Mouse (Mus musculus): ENCODE results near the gene Ruvbl1.

Ruvbl1 gene

DNA sequence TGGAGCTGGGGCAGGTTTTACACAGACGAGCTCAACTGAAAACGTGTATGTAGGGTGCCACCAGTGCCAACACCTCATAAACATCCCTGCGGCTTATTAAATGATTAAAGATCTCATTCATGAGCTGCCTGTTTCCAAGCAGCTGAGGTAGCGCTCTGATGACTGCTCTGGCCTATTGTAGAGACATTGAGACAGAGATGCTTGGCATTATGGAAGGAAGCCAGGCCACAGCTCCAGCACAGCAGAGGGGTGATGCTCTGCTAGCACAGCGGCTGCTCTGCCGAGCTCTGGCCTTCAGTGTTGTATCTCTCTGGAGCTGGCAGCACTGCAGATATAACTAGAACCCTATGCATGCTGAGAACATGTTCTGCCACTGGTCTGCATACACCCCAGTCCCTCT is 28.5 kb downstream of the Ruvbl1 start:
- in situ Hi-C loops (cut with MboI), result no loop called here

GRCm38 (mm10) chr6:88499481-88500404 is 34.5 kb downstream of the Ruvbl1 start:
- in situ Hi-C loops (cut with MboI), result loop anchor here (10.0 kb wide), 1 partner anchor 305 kb away; the partner anchor contains the start of gene Gata2

DNA sequence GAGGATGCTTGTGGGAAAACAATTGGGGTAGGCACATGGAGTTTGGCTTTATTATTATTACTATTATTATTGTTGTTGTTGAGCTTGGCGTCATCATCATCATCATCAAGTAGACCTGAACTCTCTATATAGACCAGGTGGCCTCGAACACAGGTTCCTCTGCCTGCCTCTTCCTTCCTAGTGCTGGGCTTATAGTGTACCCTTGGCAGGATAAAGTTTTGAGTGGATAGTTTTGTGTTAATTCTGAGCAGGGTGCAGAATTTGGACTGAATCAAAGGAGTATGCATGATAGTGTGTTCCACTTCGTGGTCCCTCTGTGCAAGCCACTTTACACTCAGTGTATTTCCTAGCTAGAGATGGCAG is 35.2 kb downstream of the Ruvbl1 start:
- in situ Hi-C loops (cut with MboI), result loop anchor here (10.0 kb wide), 1 partner anchor 306 kb away; the partner anchor contains the start of gene Gata2

- in situ Hi-C loops (cut with MboI), result loop anchor here (10.0 kb wide), 1 partner anchor 307 kb away; the partner anchor contains the start of gene Gata2
These were observed 37.1 kb downstream of the Ruvbl1 start for GRCm38 (mm10) chr6:88502030-88502970.

DNA sequence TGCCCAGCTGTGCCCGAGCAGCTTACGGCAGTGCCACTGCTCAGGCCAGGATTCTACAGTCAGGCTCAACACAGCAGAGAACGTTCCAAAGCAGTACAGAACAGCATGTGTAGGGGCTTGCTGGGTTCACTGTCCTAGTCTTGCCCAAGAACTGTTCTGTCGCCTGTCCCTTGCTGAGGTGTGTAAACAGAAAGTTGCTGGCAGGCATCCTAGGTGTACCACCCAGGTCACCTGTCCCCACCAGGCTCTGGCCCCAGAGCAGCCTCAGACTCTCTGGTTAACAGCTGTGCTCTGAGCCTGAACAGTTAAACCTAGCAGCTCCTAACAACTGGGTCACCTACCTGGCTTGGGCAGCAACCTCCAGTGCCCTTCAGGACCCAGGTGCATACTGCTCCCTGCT is 37.8 kb downstream of the Ruvbl1 start:
- in situ Hi-C loops (cut with MboI), result loop anchor here (10.0 kb wide), 1 partner anchor 308 kb away; the partner anchor contains the start of gene Gata2

- in situ Hi-C loops (cut with MboI), result no loop called here
These were observed 48.8 kb downstream of the Ruvbl1 start for GRCm38 (mm10) chr6:88513984-88514383.

- in situ Hi-C loops (cut with MboI), result no loop called here
These were observed 49.3 kb downstream of the Ruvbl1 start for GRCm38 (mm10) chr6:88514546-88514945.

DNA sequence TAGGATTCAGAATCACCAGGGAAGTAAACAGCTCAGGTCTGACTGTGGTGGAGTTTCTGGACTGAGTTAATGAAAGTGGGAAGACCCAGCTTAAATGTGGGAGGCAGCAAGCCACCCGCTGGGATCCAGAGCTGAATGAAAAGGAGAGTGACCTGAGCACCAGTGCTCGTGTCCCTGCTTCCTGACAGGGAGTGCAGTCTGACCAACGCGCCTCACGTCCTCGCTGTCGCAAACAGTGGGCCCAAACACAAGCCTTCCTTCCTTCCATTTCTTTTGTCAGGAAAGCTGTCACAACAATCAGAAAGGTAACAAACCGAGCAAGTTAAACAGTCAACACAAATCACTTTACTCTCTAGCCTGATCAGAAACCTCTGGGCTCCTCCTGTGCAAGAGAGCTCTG is 50.8 kb downstream of the Ruvbl1 start:
- in situ Hi-C loops (cut with MboI), result no loop called here

DNA sequence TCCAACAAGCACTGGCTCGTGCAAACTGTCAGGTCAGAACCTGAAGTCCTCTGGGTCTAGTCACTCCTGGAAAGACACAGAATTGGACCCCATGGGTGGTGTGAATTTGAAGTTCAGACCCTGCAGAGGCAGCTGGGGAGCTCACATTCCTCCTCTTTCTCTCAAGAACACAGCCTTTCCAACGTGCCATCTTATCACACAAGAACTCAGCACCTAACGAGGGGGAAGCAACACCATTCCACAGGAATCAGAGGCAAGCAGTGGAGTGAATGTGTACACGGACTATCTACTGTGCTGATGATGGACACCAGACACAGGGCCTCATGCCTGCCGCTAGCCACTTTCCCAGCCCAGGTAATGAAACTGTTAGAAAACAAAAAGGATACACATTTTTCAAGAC is 51.5 kb downstream of the Ruvbl1 start:
- in situ Hi-C loops (cut with MboI), result no loop called here

DNA sequence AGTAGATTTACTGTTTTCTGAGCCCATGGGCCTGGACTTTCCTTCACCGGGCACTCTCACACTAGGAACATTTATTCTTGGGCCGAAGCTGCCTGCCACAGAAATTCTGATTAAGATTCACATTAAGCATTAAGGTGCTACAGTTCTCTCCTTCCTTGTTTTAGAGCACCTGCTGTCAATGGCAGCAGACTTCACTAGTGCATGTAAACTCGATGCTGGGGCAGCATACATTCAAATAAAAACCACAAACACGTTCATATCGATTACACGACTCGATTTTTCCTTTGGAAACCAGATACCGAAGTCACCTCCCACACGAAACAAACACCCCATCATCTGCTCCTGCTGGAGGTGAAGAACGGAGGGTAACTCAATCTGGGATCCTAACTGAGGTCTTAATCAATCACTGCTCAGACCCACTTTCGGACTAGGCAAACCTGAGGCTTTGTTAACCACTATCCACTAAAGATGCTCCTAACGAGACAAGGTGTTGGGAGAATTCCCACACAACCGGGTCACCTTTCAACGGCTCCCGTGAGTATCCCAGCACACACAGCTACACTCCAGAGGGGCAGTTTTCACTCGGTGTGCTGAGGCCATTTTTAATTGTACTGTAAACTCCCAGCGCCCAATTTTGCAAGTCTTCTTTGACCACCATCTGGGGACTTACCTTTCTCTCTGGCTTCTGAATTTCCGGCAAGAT is 52.6 kb downstream of the Ruvbl1 start:
- in situ Hi-C loops (cut with MboI), result no loop called here

DNA sequence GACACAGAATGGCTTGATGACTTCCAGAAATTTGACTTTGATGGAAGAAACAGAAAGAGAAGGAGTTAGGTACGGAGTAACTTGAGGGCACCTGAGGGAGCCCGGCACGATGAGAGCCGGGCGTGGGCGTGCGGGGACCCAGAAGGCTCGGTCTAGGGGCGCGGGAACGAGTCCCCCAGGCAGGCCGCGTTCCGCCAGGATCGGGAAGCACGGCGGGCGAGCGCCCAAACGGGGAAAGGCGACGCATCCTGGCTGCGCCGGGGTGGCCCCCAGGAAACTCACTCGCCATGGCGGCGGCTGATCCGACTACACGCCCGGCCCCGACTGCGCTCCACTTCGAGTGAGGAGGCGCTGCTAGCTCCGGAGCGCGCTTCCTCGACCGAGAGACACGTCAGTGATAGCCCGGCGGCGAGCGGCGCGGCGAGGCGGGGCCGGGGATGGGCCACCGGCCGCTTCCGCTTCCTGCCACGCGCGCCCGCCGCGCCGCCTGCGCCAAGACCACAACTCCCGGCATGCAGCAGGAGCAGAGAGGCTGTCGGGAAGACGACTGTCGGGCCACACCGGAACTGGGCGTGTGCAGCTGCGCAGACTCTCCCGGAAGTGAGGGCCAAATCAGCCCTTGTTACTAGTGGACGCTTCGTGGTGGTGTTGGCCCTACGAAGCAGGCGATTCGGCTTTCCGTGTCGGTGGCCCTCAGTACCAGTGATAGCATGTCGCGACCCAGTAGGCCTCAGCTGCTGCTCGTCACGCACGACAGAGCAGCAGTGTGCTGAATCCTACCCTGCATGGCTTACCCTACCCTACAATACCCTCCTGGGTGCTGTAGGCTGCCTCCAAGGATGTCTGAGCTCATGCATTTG is 53.4 kb downstream of the Ruvbl1 start, which contains the start of gene Sec61a1:
Gene Sec61a1, minus strand, starts transcription at position 502 of the 860 bp plus-strand sequence.
- in situ Hi-C loops (cut with MboI), result no loop called here

DNA sequence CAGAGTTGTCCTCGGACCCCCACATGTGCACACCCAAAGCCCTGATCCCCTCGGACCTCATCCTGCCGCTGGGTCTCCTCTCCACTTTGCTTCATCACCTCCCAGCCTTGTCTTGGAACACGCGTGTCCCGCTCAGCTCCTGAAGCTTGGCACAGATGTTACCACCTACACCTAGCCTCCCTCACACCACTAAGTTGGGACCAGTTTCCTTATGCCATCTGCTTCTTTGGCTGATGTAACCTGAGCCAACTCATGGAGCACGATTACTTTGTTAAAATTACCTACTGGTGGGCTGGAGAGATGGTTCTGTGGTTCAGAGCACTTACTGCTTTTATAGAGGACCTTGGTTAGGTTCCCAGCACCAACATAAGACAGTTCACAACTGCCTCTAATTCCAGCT is 56.6 kb downstream of the Ruvbl1 start:
- in situ Hi-C loops (cut with MboI), result no loop called here

DNA sequence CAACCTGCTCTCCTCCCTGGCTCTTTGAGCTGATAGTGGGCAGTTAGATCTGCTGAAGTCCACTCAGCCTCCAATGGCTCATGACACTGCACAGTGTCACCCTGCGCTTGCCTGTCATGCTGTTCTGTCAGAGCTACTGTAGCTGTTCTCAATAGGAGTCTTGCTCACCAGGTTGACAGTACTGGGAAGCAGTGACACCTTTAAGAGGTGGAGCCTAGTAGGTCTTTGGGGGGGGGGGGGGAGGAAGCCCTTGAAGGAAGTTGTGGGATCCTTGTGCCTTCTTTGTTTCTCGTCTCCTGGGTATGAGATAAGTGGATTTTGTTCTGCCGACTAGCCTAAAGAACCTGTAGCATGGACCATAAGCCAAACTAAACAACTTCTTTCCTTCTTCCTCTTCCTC is 57.4 kb downstream of the Ruvbl1 start:
- in situ Hi-C loops (cut with MboI), result no loop called here

- in situ Hi-C loops (cut with MboI), result no loop called here
These were observed 57.8 kb downstream of the Ruvbl1 start for GRCm38 (mm10) chr6:88523043-88523442.

DNA sequence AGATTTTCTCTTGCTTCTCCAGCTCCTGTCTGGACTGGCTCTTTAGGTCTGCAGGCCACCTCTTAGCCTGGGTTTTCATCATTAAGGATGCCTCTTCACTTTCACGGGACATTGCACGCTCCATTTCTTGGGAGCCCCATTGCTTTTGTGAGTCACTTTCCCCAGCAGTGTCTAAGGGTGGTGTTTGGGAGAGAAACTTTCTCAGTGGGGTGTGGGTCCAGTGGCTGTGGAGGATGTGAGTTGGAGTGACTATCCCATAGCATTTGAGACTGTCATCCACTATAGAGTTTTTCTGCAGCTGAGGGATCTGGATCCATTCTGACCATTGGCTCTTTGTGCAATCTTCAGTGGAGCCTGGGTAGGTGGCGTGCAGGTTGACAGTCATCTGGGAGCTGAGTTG is 58.2 kb downstream of the Ruvbl1 start:
- in situ Hi-C loops (cut with MboI), result no loop called here

DNA sequence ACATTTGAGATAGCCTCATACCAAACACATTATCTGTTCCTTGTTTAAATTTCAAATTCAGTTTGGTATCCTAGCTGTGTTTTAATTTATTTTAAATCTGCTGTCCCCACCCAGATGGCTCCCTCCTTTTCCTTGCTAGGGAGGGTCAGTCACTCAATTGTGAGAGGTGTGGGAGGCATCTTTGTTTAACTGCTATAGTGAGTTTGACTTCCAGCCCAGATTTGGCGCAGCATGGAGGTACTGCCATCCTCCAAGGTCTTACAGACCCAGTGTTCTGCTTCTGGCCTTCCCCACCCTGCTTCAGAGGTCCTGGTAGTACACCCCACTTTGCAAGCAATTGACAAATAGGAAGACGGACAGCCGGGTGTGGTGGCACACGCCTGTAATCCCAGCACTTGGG is 58.8 kb downstream of the Ruvbl1 start:
- in situ Hi-C loops (cut with MboI), result no loop called here

DNA sequence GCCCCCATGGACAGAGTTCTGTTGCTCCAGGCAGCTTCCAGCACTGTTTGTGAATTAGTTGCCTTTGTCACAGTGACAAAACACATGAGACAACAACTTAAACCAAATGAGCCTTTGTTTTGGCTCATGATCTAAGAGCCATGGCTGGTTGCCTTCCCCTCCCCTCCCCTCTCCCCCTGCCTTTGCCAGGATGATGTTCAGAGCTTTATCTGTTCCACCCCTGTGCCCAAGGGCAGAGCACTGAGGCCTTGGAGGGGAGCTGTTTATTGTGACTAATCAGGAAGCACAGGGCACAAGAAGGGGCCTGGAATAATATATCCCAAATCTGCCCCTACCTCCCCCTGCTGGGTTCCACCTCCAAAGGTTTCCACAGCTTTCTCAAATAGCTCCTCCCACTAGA is 65.1 kb downstream of the Ruvbl1 start:
- in situ Hi-C loops (cut with MboI), result no loop called here

DNA sequence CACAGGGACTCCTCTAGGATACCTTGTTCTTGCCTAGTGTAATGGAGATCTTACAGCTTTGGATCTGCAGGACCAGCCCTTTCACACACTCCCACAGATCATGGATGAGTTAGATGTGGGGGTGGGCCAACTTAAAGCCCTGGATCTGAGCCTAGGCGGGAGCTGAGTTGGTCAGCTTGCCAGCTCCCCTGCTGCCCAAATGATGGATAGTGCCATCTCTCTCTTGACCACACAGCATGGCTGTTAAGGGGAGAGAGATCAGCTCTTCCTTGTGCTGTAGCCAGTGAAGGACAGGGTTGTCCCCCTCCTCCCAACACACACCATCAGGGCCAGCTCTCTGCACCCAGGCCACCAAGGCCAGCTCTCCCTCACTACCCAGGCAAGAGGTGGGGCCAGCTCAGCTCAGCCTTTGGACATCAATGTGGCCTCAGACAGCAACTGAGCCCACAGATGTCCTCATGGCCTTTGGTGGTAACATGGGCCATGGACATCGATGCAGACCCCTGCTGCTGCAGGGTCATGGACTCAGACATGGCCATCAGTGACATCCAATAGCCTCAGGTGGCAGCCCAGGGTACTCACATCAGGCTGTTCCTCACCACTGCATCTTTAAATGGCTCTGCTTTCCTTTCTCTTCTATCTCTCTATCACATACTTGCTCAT is 75.0 kb downstream of the Ruvbl1 start:
- in situ Hi-C loops (cut with MboI), result no loop called here

GRCm38 (mm10) chr6:88544241-88544640 is 79.0 kb downstream of the Ruvbl1 start:
- in situ Hi-C loops (cut with MboI), result no loop called here
